Mouse (Mus musculus) lung, postnatal 0 days (tissue): ENCODE measurements at regions not wholly inside any gene's neighbourhood (a gene's known extent, or its start where the extent isn't known, plus 50 kb on each side); places are given as distances from the start of the nearest gene placed in this dataset.

Source experiments
- ATAC-seq: fragments of 200-750 bp; cut with Nextera tagmentation; 2 replicates; pipeline ENCODE4 v1.8.0; 2017; ENCODE audit warnings: moderate library complexity
- DNase-seq: peaks from one replicate; pipeline ENCODE4 v3.0.0-alpha.2; 2016; ENCODE audit warnings: low spot score
- H3K27ac ChIP-seq: fragments of 300-500 bp; sonication (generic); 2 replicates; pipeline ENCODE4 v1.5.1; 2014; ENCODE audit warnings: antibody characterized with exemption, mild to moderate bottlenecking, low read length, mixed read lengths
- H3K27me3 ChIP-seq: fragments of 300-500 bp; sonication (generic); replicated peaks from 2 replicates; pipeline ENCODE4 v1.6.1; 2014; ENCODE audit warnings: low read length, mixed read lengths; ENCODE audit not compliant: insufficient read depth
- H3K36me3 ChIP-seq: fragments of 300-500 bp; sonication (generic); 2 replicates; pipeline ENCODE4 v1.6.1; 2014; ENCODE audit warnings: low read length, mixed read lengths; ENCODE audit not compliant: insufficient read depth
- H3K4me1 ChIP-seq: fragments of 300-500 bp; sonication (generic); 2 replicates; pipeline ENCODE4 v1.6.1; 2014; ENCODE audit warnings: antibody characterized with exemption, low read depth, low read length, mixed read lengths; ENCODE audit not compliant: insufficient read depth
- H3K4me2 ChIP-seq: fragments of 300-500 bp; sonication (generic); replicated peaks from 2 replicates; pipeline ENCODE4 v1.6.1; 2014; ENCODE audit warnings: low read depth, mild to moderate bottlenecking, low read length, moderate library complexity, mixed read lengths
- H3K4me3 ChIP-seq: fragments of 300-500 bp; sonication (generic); 2 replicates; pipeline ENCODE4 v1.5.1; 2014; ENCODE audit warnings: low read depth, low read length
- H3K9ac ChIP-seq: fragments of 300-500 bp; sonication (generic); replicated peaks from 2 replicates; pipeline ENCODE4 v1.6.1; 2014; ENCODE audit warnings: low read depth, mild to moderate bottlenecking
- H3K9me3 ChIP-seq: fragments of 300-500 bp; sonication (generic); 2 replicates; pipeline ENCODE4 v1.6.1; 2016; ENCODE audit warnings: low read length, mixed read lengths
- CTCF ChIP-seq: IDR thresholded peaks from 2 replicates; pipeline ENCODE4 v1.5.1; 2016; ENCODE audit warnings: antibody characterized with exemption, mild to moderate bottlenecking
- EP300 ChIP-seq: IDR thresholded peaks from 2 replicates; pipeline ENCODE4 v1.6.1; 2016; ENCODE audit warnings: antibody characterized with exemption, mild to moderate bottlenecking, control low read depth
- WGBS: fragments of 180-500 bp; shearing (Covaris S2); extraction: QIAGEN DNeasy Blood & Tissue Kit; methylation state at CpG from one replicate; pipeline ENCODE4 v1.1.7; 2014; 5-methylcytosine and 5-hydroxymethylcytosine counted together

- DNase-seq: no peak
- Histone ChIP-seq H3K4me3 (no peak overlapping the region), H3K9ac (no peak overlapping the region), H3K4me2 (no peak overlapping the region), H3K36me3 (no peaks in the 10 kb centered on the region), H3K4me1 (no peaks in the 10 kb centered on the region), H3K27ac (no peak overlapping the region), H3K27me3 (no peaks in the 10 kb centered on the region), H3K9me3 (no peaks in the 10 kb centered on the region)
- TF ChIP-seq EP300 (no peak), CTCF (peak; percentile 21; the same call in 1 of the 2 replicates)
- WGBS: 44% methylated on average over 2 of the region's 2 CpGs
- ATAC-seq: no peak
These were observed 568.7 kb downstream of the Zfp619 start for GRCm38 (mm10) chr7:40086236-40086635.

DNA sequence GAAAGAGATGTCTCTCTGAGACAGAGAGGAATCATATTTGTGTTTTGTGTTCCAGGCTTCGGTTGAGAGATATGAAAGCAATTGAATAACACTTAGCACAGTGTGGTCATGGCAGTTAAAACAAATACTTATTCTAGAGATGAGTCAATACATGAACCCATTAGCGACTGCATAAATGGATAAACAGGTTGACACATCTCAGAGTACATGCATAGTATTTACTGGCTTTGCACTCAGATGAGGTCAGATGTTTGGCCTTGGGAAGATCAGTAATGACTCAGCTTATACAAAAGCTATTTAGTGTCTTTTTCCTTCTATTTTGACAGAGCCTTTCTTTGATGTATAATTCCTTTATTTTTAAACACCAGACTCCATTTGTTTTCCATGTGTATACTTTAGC is 579.5 kb downstream of the Zfp619 start:
- Histone ChIP-seq H3K9ac (no peak overlapping the region), H3K4me2 (no peak overlapping the region), H3K27me3 (no peaks in the 10 kb centered on the region), H3K36me3 (no peaks in the 10 kb centered on the region), H3K4me1 (no peaks in the 10 kb centered on the region), H3K27ac (no peak overlapping the region), H3K9me3 (no peaks in the 10 kb centered on the region), H3K4me3 (no peak overlapping the region)
- DNase-seq (no peak), ATAC-seq (no peak)
- 67% methylated on average over 2 of the region's 2 CpGs for WGBS
- no peak for TF ChIP-seq EP300
- no peak for TF ChIP-seq CTCF

GRCm38 (mm10) chr7:40103057-40103945 is 585.7 kb downstream of the Zfp619 start:
- peaks cover 2% of the 10 kb centered on the region; the same call in 1 of the 2 replicates for H3K9me3 ChIP-seq
- no peak overlapping the region for H3K27ac ChIP-seq
- 79% methylated on average over 7 of the region's 7 CpGs for WGBS
- ATAC-seq (no peak), DNase-seq (no peak)
- no peaks in the 10 kb centered on the region for H3K36me3 ChIP-seq
- H3K4me2 ChIP-seq: no peak overlapping the region
- TF ChIP-seq EP300 (no peak), CTCF (no peak)
- no peak overlapping the region for H3K4me3 ChIP-seq
- no peak overlapping the region for H3K9ac ChIP-seq
- H3K4me1 ChIP-seq: no peaks in the 10 kb centered on the region
- H3K27me3 ChIP-seq: no peaks in the 10 kb centered on the region

- H3K4me2 ChIP-seq: no peak overlapping the region
- ATAC-seq (no peak), DNase-seq (no peak)
- TF ChIP-seq CTCF (no peak), EP300 (no peak)
- no peaks in the 10 kb centered on the region for H3K27me3 ChIP-seq
- H3K27ac ChIP-seq: no peak overlapping the region
- WGBS: 52% methylated on average over 4 of the region's 4 CpGs
- H3K9ac ChIP-seq: no peak overlapping the region
- H3K4me3 ChIP-seq: no peak overlapping the region
- no peaks in the 10 kb centered on the region for H3K36me3 ChIP-seq
- H3K4me1 ChIP-seq: no peaks in the 10 kb centered on the region
- no peaks in the 10 kb centered on the region for H3K9me3 ChIP-seq
These were observed 625.3 kb downstream of the Zfp619 start for GRCm38 (mm10) chr7:40142906-40143305.

DNA sequence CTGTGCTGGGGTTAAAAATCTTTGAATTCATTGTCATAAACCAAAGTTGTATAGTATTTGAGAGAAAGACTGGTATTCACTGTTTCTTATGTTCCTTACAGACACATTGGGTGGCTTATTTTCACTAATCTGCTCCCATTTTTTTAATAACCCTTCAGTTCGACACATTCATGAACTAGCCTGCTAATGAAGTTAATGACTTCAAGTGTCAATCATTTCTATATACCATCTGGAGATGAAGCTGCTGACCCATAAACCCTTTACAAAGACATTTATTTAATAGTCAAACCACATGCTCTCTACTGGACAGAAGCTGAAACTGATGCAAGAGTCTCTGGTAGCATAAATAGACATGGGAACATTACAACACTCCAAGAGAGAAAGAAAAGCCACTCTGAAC is 626.9 kb downstream of the Zfp619 start:
- TF ChIP-seq CTCF: no peak
- TF ChIP-seq EP300: no peak
- H3K27ac ChIP-seq: no peak overlapping the region
- H3K9me3 ChIP-seq: no peaks in the 10 kb centered on the region
- no peaks in the 10 kb centered on the region for H3K36me3 ChIP-seq
- DNase-seq: no peak
- H3K4me3 ChIP-seq: no peak overlapping the region
- no peak overlapping the region for H3K4me2 ChIP-seq
- H3K4me1 ChIP-seq: no peaks in the 10 kb centered on the region
- H3K27me3 ChIP-seq: no peaks in the 10 kb centered on the region
- H3K9ac ChIP-seq: no peak overlapping the region
- no peak for ATAC-seq
- WGBS: 64% methylated on average over 1 of the region's 1 CpGs

DNA sequence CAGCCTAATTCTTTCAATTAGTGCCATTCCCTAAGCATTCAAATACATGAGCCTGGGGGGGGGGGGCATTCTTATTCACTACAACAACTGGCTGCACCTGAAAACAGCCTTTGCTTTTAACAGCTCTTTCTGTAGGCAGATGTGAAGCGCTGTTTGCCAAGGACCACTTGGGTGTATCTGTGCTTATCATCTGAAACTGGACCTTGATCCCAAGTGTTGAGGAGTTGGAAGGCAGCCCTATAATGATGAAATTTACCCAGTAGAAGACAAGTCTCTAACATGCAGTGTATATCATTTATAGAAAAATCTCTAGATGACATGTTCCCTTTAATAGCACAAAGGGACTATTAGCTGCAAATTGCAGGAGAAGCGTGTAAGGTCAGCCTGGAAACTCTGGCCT is 660.0 kb downstream of the Zfp619 start:
- 81% methylated on average over 2 of the region's 2 CpGs for WGBS
- no peaks in the 10 kb centered on the region for H3K4me1 ChIP-seq
- TF ChIP-seq CTCF (no peak), EP300 (no peak)
- no peaks in the 10 kb centered on the region for H3K27me3 ChIP-seq
- DNase-seq: no peak
- no peak overlapping the region for H3K4me2 ChIP-seq
- ATAC-seq: no peak
- H3K9me3 ChIP-seq: no peaks in the 10 kb centered on the region
- no peak overlapping the region for H3K9ac ChIP-seq
- H3K36me3 ChIP-seq: no peaks in the 10 kb centered on the region
- H3K4me3 ChIP-seq: no peak overlapping the region
- H3K27ac ChIP-seq: no peak overlapping the region
